Mouse (Mus musculus): ENCODE results near the gene Dnah6. TPM values are rescaled to one million over a fixed set of nuclear protein-coding genes. Genes with fewer than 3 reads are reported as not detected.

The Dnah6 gene
- polyA plus RNA-seq (2015; fragmentation: Nextera tagmentation; extraction: Ambion mirVana), result 0.06 and 0.08 TPM in 2 replicates

DNA sequence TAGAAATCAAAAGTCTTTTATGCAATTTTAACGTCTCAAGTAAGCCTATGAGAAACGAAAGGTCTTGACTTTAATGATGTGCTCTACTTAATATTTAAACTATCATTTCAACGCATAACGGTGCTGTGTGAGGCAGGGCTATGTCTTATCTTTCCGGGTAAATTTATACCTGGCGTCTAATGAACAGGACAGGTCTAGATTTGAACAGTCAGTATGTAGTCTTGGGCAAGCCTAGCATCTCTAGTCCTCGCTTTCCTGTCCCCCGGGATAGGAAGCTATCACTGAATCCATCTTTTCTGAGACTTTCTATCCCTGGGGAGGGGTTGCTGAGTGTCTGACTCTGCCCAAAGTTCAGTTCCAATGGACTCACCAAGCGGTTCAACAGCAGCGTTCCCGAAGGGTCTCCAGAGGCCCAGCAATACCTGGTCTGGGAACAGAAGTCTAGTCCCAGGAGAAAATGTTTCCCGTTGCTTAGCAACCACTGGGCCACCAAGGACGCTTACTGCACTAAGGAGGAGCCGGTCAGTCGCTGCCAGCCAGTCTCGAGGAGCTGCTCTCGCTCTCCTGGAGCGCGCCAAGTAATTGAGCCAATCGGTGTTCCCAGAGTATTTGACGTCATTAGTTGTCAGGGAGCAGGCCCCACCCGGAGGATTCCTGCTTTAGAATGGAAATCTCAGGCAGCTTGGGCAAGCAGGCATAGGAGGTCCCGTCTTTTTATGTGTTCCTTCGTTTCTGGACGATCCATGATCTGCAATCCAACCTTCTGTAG, at the start of gene Dnah6:
Dnah6 (minus strand) TSS at position 463 of the 769 bp plus-strand sequence.

DNA sequence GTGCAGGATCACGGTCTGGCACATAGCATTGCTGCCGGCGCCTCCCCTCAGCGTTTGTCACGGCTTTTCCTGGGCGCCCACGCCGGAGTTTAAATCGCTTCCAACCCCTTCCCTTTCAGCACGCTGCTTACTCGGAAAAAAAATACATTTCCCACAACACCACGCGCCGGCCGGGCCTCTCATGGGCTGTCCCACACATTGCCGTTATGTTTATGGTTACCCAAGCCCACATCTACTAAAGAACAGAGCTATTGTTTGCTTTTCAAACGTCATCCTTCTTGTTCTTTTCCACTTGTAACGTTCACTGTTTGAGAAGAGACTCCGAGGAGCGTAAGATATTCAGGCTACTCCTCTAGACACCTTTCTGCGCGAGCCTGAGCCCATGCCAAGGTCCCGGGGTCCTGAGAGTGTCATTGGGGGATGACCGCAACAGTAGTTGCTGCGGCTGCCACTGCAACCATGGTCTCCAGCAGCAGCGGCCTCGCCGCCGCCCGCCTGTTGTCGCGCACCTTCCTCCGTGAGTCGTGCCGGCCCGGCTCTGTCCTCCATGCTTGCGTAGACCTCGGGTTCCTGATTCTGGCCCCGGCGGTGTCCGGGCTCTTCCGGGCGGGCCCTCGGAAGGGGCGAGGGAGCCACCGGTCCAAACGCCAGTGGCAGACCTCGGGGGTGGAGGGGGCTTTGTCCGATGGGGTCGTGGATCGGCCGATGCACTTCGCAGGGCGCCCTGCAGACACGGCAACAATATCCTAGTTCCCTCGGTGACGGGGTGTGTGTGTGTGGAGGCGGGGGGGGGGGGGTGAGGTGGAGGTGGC, 27.0 kb upstream of the Dnah6 start, which contains the start of gene Suclg1:
Suclg1 (plus strand) TSS at position 146 of the 812 bp plus-strand sequence.

Other genes starting within 250 kb of the Dnah6 start
- 200 and 212 TPM in 2 replicates for gene Suclg1, start 26.7 kb upstream of the Dnah6 start, polyA plus RNA-seq (2015; fragmentation: Nextera tagmentation; extraction: Ambion mirVana)
- gene 4931417E11Rik, start 248.0 kb upstream of the Dnah6 start, polyA plus RNA-seq (2015; fragmentation: Nextera tagmentation; extraction: Ambion mirVana), result not detected in 2 replicates

All from urinary bladder, postnatal 0 days (tissue).